ENCODE assay signal across 8 mouse cellular contexts in the genomic region with DNA sequence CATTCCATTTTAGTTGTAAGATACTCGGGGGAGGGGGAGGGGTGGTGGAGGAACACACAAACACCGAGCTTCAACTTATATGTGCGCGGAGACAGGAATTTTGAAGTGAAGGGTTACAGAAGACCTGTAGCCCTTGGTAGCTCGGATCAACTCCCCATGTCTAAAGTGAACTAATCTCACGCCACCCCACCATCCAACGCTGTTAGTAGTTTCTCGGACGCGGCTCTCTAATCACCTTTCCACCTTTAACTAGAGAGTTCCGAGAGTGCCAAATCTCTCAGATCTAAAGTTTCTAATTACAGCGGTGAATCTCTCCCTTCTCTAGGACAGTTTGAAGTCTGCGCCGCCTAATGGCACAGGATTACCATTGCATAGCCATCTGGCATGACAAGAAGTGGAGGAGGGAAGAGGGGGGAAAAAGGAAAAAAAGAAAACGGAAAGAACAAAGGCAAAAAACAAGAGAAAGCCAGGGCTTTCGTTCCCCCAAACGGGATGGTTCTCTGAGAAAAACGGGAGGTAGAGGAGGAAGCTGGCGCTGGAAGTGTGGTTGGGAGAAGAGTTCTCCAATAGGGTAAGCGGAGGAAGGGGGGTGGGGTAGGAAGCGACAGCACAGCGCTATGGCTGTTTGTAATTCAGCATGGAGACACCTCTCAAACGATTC. TPM values are rescaled to one million over a fixed set of nuclear protein-coding genes. Genes with fewer than 3 reads are reported as not detected.
DNase-seq lines count a peak whose midpoint lies in the region; ATAC-seq lines count a peak whose summit lies in the region.

No protein-coding gene starts in this region.

- H3K4me3 ChIP-seq in liver, embryonic 16.5 days (ENCODE audit: low read depth, low read length), result peak overlapping the region; percentile 63
- peak overlapping the region; percentile 47 for H3K4me3 ChIP-seq in neural tube, embryonic 13.5 days

- no peaks in the 10 kb centered on the region for H3K27me3 ChIP-seq in liver, embryonic 16.5 days (ENCODE audit: control insufficient read depth, insufficient read depth, low read depth, low read length)
- H3K27me3 ChIP-seq in neural tube, embryonic 13.5 days, result no peaks in the 10 kb centered on the region

- H3K9me3 ChIP-seq in liver, embryonic 16.5 days (replicated peaks; ENCODE audit: control insufficient read depth, low read length), result no peaks in the 10 kb centered on the region
- H3K9me3 ChIP-seq in neural tube, embryonic 13.5 days, result no peaks in the 10 kb centered on the region

- 19% methylated on average over 23 of the region's 23 CpGs for WGBS in large intestine, adult 2 months
- 22% methylated on average over 23 of the region's 23 CpGs for whole genome bisulfite sequencing in liver, embryonic 16.5 days (ENCODE audit: insufficient replicate concordance)
- 22% methylated on average over 23 of the region's 23 CpGs for WGBS in neural tube, embryonic 13.5 days

- peak overlapping the region; percentile 55 for H3K9ac ChIP-seq in liver, embryonic 16.5 days (ENCODE audit: low read depth, low read length)
- peak overlapping the region; percentile 47; the same call in 1 of the 2 replicates for H3K9ac ChIP-seq in neural tube, embryonic 13.5 days

- no peaks in the 10 kb centered on the region for H3K36me3 ChIP-seq in liver, embryonic 16.5 days (ENCODE audit: control insufficient read depth, insufficient read depth)
- no peaks in the 10 kb centered on the region for H3K36me3 ChIP-seq in neural tube, embryonic 13.5 days

- peak overlapping the region; percentile 60 for H3K4me2 ChIP-seq in liver, embryonic 16.5 days (ENCODE audit: low read depth, low read length)
- H3K4me2 ChIP-seq in neural tube, embryonic 13.5 days, result peak overlapping the region; percentile 62

- DNase-seq in ES-CJ7 (ENCODE audit: low read depth, low spot score), result peak; percentile 67
- DNase-seq in c-Kit-negative CD71-positive TER-119-positive erythroid progenitor cells, embryonic 14.5 days (ENCODE audit: low read depth, low spot score), result peak; percentile 63
- peak; percentile 15 for DNase-seq in fibroblast of lung, adult 2 months (ENCODE audit: low read depth)
- DNase-seq in heart, postnatal 10 days, result peak; percentile 66
- DNase-seq in large intestine, adult 2 months (ENCODE audit: low read depth, low spot score), result peak; percentile 29
- DNase-seq in thymus, postnatal 10 days (ENCODE audit: low spot score in 2 of 2), result peak; percentile 21 to 34

- H3K4me1 ChIP-seq in liver, embryonic 16.5 days (ENCODE audit: control insufficient read depth, low read depth, low read length), result no peaks in the 10 kb centered on the region
- no peaks in the 10 kb centered on the region for H3K4me1 ChIP-seq in neural tube, embryonic 13.5 days (replicated peaks)

- intact Hi-C loops in heart, postnatal 10 days (cut with DNase I), result loop anchor here (2.0 to 5.0 kb wide), 3 partner anchors 70 to 180 kb away; partner anchors contain the start of gene Sh3bgrl

- ATAC-seq in liver, embryonic 16.5 days (ENCODE audit: low read depth), result peak; percentile 61
- peak; percentile 90 for ATAC-seq in neural tube, embryonic 13.5 days (ENCODE audit: low read depth)

- H3K27ac ChIP-seq in liver, embryonic 16.5 days (ENCODE audit: low read length), result peak overlapping the region; percentile 84
- peak overlapping the region; percentile 64 for H3K27ac ChIP-seq in neural tube, embryonic 13.5 days (replicated peaks)

RNA-seq across cellular contexts. Expression of gene Hmgn5, which starts 0.7 kb away (rescaled TPM):
- total RNA-seq in heart, postnatal 10 days (2021), result 1 to 10 TPM; 6.0 to 6.6 TPM
- polyA plus RNA-seq in large intestine, adult 2 months (2012; rRNA removed), result 1.0 and 1.3 TPM in 2 replicates
- 11.3 and 15.2 TPM in 2 replicates for polyA plus RNA-seq in liver, embryonic 16.5 days (2015; fragmentation: Nextera tagmentation; extraction: Ambion mirVana)
- 11.2 and 11.4 TPM in 2 replicates for polyA plus RNA-seq in neural tube, embryonic 13.5 days (2015; fragmentation: Nextera tagmentation; extraction: Ambion mirVana)

Comparison
In these comparisons a context has a peak if more than half of its experiments do, and no peak if none do; other contexts are left out.
1. Peak in every context shown above with its lines: DNase-seq, ATAC-seq, H3K4me3 ChIP-seq and H3K27ac ChIP-seq.
2. DNase-seq: peak in every context shown above with its lines; median percentile 67 in ES-CJ7; 66 in heart, postnatal 10 days; 63 in c-Kit-negative CD71-positive TER-119-positive erythroid progenitor cells, embryonic 14.5 days; 29 in large intestine, adult 2 months; 28 in thymus, postnatal 10 days; 15 in fibroblast of lung, adult 2 months.